Mouse (Mus musculus): Measurements from ENCODE around the gene Alkbh8.
"Not testable (repeated sequence)": the region's sequence is repeated elsewhere in the genome, so short reads cannot be mapped to it uniquely, and the experiment has no call there.

The Alkbh8 gene

DNA sequence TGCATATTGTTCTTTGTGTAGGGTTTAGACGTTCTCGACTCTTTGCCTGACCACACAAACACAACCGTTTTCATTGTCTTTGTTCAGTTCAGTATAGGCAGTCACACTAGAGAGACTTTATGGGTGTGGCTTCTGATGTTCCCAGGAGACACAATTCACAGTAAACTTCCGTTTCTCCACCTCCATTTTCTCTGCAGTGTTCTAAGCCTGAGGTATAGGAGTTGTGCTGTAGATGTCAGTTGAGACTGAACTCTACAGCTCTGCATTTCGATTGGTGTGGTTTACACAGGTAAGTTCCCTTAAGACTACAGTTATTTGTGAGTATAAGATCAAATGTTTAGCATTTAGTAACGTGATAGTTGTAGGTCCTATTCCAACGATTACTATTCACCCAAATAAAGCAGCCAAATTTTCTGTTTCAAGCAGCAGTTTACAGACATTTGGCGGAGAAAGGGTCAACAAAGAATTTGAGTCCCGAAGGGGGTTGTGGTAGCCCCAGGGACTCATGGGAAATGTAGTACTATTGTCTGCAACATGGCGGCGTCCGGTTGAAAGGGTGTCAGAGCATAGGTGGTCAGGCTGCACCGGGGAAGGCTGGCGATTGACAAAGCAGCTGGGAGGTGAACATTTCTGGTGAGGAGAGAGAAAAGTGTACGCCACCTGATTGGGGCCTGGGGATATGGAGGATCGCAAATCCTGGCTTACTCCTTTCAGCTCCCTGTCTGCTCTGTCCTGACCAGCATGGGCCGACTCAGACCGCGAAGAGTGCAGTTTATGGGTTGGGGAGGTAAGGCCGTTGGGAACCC is at the start of gene Alkbh8:
Gene Alkbh8, plus strand, starts transcription at position 179 of the 806 bp plus-strand sequence.
- peak; percentile 64 to 74 for DNase-seq (ENCODE audit: low spot score in 2 of 2)

DNA sequence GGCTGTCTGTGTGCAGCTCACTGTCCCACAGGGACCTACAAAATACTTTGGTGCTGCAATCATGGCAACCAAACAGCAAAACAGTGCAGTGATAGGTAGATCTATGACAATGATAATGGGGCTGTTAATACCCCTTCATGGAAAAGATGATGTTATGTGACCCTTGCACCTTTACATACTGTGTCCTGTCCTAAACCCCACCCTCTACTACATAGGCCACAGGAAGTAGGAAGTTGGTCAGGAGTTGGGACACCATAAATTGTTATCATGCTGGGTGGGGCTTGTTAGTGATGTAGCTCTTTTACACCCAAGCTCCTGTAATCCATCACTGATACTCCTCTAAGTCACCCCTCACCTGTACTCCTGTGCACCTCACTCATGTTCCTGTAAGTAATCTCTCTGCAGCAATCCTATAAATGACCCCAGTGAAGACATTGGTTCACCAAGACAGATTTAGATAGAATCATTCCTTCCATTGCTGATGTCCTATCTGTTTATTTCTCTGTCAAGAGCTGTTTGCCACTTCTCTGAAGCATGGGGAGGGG is 25.6 kb upstream of the Alkbh8 start:
- no peak for DNase-seq (ENCODE audit: low spot score in 2 of 2)

DNA sequence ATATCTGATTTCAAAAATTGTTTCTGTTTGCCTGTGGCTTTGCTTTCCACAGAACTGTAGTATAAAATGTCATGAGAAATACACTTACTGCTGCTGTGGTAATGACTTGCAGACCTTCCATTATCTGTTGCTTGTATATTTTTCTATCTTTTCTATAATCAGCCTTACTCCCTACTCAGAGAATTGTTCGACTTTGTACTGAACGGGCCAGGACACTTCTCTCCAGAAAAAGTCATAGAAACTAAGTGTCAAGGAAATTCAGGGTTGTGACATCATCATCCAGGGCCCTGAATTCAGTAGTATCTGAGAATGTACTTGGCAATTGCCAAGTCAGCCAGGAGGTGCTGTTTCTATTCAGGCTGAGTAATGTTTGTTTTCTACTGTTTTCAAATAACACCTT is 24.9 kb upstream of the Alkbh8 start:
- DNase-seq (ENCODE audit: low spot score in 2 of 2), result no peak

DNA sequence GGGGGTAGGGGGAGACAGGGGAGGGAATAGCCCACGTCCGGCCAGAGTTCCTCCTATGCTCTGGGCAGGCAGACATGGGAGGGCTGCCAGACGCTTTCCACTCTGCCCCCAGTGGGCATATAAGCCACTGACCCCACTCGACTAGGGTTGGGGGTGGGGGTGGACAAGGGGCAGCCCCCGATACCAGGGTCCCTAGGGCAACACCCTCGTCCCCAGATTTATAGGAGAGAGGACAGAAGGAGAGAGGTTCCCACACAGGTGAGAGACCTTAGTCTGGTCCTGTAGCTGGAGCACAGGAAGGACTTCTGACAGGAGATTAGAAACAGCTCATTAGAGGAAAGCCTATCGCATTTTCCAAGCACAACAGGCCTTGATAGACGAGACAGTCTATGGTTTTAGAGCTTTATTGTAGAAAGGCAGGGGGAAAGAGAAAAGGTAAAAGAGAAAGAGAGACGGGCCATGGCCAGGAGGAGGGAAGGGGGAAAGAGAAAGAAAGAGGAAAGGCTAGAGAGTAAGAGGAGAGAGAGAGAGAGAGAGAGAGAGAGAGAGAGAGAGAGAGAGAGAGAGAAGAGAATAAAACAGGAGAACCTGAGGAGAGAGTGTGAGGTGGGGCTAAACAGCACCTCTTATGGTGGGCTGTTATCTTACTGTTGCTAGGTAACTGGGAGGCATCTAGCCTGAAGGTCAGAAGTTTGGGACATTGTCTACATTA is 7.4 kb upstream of the Alkbh8 start:
- not testable (repeated sequence) for DNase-seq (ENCODE audit: low spot score in 2 of 2)

DNA sequence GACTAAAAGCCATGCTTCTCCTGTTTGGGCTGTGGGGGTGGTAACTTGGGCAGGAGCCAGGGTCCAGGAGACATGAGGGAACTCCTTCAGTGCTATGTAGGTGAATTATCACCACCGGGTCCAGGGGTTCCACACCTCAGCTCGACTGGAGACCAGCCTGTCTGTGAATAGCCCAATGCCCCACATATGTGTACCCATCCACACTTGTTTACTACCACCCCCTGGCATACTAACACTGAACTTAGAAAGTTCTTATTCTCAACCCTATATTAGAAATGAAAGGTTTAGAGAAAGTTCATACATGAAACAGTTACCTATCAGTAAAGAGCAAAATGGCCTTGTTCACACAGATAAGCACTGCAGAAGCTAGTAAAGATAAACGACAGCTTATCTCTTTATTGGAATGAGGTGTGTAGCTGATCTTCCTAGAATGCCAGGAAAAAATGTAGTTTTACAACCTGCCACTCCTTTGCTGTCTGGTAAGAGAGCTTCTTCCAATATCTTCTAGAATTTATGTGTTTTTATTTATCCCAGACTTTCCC is 6.8 kb upstream of the Alkbh8 start:
- no peak for DNase-seq (ENCODE audit: low spot score in 2 of 2)

DNA sequence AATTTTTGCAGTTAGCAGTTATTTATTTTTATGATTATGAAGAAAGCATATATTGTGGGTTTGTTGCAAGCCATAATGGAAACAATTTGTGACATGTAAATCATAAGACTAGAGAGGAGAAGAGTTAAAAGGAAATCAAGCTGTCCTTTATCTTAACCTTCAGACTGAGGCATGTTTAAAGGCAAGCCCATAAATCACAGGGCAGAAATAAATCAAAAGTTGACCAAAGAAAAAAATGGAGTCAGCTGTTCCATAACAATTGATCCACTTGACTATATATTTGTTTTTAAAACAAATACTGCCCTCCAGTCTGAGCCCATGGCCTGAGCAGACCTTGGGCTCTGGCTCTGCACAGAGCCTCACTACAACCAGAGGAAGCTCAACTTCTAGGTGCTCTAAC is 4.6 kb upstream of the Alkbh8 start:
- DNase-seq (ENCODE audit: low spot score in 2 of 2), result no peak

DNA sequence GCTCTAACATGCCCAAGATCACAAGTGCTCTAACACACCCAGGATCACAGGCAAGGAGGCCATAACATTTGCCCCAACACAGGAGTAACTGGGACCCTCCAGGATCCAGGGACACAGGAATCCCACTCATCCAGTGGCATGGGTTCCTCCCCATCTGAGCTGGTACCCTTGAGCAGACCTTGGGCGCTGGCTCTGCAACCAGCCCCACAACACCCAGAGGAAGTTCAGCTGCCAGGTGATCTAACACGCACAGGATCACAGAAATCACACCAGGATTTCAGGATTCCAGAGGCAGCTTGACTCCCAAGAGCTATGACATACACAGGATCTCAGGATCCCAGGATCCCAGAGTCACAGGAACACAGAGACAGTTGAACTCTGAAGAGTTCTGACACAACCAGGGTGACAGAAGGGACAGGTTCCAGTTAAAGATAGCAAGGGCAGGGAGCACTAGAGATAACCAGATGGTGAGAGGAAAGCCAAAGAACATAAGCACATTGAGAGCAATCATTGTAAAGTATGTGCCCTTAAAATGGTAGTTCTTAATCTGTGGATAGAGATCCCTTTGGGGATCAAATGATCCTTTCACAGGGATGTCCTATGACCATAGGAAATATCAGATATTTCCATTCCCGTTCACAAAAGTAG is 4.1 kb upstream of the Alkbh8 start:
- DNase-seq (ENCODE audit: low spot score in 2 of 2), result no peak

DNA sequence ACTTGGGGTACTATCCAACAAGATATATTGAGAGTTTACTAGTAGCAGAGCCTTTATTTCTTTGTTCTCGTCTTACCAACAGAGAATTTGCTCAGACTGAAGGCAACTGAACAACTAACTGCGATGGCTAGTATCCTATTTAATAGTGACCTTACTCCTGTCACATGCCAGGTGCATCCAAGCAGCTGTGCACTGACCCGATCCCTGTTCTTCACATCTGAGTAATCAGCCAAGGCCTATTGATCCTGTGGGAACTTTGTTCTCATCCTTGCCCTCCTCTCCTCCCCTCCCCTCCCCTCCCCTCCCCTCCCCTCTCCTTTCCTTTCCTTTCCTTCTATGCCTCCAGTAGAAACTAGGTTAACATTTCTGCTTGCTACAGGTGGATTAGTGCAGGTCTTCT is 1.7 kb downstream of the Alkbh8 start:
- no peak for DNase-seq (ENCODE audit: low spot score in 2 of 2)

DNA sequence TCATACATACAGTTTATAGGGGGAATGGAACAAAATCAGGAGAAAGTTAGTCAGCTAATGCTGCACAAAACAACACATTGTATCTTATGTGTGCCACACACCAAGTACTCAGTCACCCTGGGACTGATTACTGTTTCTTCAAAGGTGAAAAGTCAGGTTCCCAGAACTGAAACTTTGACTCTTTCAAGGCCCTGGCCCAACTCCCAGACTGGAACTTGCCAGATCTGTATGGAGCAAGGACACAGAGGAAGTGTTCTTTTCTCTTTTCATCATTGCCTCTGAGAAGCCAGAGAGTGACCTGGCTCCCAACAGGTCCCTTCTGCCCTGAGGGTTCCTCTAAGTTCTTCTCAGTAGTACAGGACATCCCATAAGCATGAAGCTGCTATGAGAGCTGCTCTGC is 10.2 kb downstream of the Alkbh8 start:
- no peak for DNase-seq (ENCODE audit: low spot score in 2 of 2)

DNA sequence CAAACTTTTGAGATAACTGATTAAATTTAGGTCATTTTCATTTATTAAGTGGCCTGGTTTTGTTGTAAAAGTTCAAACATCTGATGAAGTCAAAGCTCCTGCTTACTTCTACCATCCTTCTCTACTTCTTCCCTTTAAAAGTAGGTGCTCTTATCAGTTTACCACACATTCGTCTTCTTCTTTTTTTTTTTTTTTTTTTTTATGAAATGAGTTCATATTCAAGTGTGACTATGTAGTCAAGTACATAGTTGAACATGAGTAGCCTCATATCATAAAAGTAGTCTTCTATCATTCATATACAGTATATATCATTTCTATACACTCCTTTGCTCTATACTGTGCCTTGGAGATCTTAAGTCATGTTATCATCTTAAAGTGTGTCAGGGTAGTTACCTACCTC is 11.0 kb downstream of the Alkbh8 start:
- no peak for DNase-seq (ENCODE audit: low spot score in 2 of 2)

DNA sequence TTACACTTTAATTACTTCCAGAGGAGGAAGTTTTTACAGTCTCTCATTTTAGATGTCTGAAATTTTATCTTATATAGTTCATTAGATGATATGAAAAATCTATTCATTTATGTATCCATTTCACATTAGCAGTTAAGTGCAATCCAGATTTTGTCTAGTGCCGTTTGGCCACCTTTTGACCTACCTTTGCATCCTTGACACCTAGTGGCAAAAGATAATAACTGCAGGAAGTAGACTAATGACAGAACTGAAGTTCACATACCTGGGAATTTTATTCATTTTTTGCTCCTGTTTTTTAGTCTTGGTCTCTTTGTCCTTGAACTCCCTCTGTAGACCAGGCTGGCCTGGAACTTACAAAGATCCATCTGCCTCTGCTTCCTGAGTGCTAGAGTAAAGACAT is 15.1 kb downstream of the Alkbh8 start:
- no peak for DNase-seq (ENCODE audit: low spot score in 2 of 2)

DNA sequence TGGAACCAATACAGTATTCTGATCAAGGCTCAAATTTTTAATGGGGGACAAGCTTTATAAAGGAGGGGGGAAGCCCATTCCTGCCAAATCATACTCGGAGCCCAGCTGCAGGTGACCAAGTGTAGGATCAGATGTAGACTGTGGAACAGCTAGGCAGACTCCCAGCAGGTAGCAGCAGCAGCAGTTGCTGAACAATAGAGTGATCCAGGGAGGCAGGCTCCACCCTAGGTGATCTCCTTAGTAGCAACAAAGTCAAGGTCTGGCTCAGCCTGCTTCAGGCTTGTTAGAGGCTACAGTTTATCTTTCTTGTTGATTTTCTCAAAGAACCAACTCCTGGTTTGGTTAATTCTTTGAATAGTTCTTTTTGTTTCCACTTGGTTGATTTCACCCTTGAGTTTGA is 41.4 kb downstream of the Alkbh8 start:
- DNase-seq (ENCODE audit: low spot score in 2 of 2), result not testable (repeated sequence)

DNA sequence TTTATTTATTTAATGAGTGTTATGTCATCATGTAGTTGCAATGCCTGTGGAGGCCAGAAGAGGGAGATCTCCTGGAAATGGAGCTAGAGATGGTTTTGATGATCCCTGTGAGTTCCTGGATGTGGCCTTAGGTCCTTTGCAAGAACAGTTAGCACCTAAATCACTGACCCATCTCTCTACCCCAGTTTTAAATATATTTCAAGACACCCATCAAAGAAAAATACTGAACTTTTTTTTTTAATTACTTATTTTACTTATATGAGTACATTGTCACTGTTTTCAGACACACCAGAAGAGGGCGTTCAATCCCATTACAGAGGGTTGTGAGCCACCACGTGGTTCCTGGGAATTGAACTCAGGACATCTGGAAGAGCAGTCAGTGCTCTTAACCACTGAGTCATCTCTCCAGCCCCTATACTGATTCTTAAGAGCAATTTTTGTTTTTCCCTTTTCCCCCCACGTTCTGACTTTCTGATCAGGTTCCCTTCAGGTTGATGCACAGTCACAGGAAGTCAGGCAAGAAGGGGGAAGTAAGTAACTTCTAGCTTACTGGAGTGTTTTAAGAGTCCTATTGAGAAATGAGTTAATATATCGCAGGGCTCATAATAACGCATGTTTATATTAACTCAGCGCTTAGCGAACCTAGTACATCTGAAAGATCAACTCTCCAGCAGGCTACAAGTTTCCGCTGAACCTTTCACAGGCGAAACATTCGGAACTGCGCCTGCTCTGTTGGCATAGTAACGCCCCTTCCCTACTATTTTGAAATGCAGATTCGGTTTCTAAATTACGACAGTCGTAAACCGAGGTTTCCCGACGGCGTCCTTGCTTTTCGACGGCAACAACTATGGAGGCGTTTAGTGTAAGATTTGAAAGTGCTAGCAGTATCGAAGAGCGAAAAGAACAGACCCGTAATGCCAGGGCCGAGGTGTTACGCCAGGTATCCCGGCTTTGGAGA is 68.6 kb downstream of the Alkbh8 start, which contains the start of gene Cwf19l2:
Gene Cwf19l2, plus strand, starts transcription at position 342 of the 958 bp plus-strand sequence.
- DNase-seq (ENCODE audit: low spot score in 2 of 2), result peak; percentile 52 to 72

DNA sequence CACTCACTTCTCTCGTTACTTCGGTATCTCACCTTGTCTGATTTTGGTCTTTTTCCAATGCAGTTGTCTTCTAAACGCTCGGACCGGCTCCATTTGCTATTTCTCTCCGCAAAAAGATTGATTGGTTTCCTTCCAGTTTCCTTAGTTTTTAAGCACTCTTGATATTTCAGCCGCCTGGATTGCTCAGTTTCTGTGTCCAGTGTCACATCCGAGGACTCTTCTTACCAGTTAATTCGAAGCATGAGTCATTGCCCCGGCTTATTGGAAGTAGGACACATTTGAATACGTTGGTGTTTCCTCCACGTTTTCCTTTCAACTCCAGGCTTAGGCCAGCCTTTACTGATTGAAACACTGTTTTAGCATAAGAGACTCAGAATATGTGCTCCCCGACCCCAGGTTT is 69.4 kb downstream of the Alkbh8 start:
- DNase-seq (ENCODE audit: low spot score in 2 of 2), result peak in 1 of 2 experiments; percentile 11

DNA sequence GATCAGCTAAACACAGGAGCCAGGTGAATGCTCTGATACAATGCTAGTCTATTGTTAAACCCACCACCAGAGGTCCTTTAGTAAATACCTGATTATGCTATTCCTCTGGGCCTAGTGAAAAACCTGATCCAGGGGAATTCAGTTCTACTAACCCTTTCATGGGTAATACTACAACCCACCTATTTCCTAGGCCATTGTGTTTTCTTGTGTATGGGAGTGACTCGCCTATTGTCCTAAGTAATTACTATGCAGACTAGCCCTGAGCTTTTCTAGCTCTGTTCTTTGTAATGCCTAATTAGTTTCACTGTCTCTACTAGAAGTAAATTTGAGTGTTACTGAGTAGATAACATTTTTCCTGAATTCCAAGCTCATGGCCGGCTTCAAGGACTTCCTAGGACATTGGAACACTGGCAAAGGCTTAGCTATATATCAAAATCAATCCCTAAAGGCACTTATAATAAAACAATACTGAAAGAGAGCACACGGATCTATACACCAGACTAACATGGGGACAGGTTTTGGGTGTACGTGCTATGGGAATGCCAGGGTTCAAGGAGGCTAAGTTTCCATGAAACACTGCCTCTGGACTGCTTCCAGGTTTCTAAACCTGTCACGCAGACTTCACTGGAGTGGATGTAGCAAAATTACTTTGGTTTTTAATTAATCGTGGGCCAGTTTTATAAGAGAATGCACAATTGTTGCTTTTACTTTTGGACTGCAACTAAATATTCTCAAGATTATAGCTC is 104.8 kb downstream of the Alkbh8 start:
- not testable (repeated sequence) for DNase-seq (ENCODE audit: low spot score in 2 of 2)

Data from frontal cortex, postnatal 25 days (tissue).